Mouse (Mus musculus) intestine, embryonic 14.5 days (tissue): ENCODE measurements around the gene Selenoi. TPM values are rescaled to one million over a fixed set of nuclear protein-coding genes. Genes with fewer than 3 reads are reported as not detected.
A peak's percentile ranks its signal among the peaks of the same experiment; 100 is the strongest.

ENCODE experiments used
- ATAC-seq: fragments of 200-750 bp; cut with Nextera tagmentation; replicated peaks from 2 replicates; pipeline ENCODE4 v1.8.0; 2017; ENCODE audit warnings: low read depth, moderate number of reproducible peaks, moderate TSS enrichment, moderate library complexity; ENCODE audit not compliant: low FRiP score, low TSS enrichment
- DNase-seq: peaks from one replicate; pipeline ENCODE4 v3.0.0-alpha.2; 2018; ENCODE audit warnings: low spot score
- H3K27ac ChIP-seq: fragments of 300-500 bp; sonication (generic); 2 replicates; pipeline ENCODE4 v1.5.1; 2014; ENCODE audit warnings: low read depth, mild to moderate bottlenecking, control low read depth
- H3K27me3 ChIP-seq: fragments of 300-500 bp; sonication (generic); replicated peaks from 2 replicates; pipeline ENCODE4 v1.6.1; 2014; ENCODE audit warnings: low read length, control low read depth; ENCODE audit not compliant: control insufficient read depth, insufficient read depth
- H3K36me3 ChIP-seq: fragments of 300-500 bp; sonication (generic); 2 replicates; pipeline ENCODE4 v1.6.1; 2014; ENCODE audit warnings: low read length, control low read depth; ENCODE audit not compliant: control insufficient read depth, insufficient read depth
- H3K4me1 ChIP-seq: fragments of 300-500 bp; sonication (generic); replicated peaks from 2 replicates; pipeline ENCODE4 v1.6.1; 2014; ENCODE audit warnings: low read length, control low read depth, mixed read lengths; ENCODE audit not compliant: control insufficient read depth, insufficient read depth
- H3K4me2 ChIP-seq: fragments of 300-500 bp; sonication (generic); 2 replicates; pipeline ENCODE4 v1.6.1; 2014; ENCODE audit warnings: low read length
- H3K4me3 ChIP-seq: fragments of 300-500 bp; sonication (generic); 2 replicates; pipeline ENCODE4 v1.5.1; 2014; ENCODE audit warnings: low read depth, low read length, control low read depth, mixed read lengths
- H3K9ac ChIP-seq: fragments of 300-500 bp; sonication (generic); 2 replicates; pipeline ENCODE4 v1.6.1; 2014; ENCODE audit warnings: mild to moderate bottlenecking, low read length
- H3K9me3 ChIP-seq: fragments of 300-500 bp; sonication (generic); 2 replicates; pipeline ENCODE4 v1.6.1; 2016; ENCODE audit warnings: low read length, control low read depth; ENCODE audit not compliant: control insufficient read depth
- WGBS: fragments of 180-500 bp; shearing (Covaris S2); extraction: QIAGEN DNeasy Blood & Tissue Kit; methylation state at CpG from one replicate; pipeline ENCODE4 v1.1.7; 2014; 5-methylcytosine and 5-hydroxymethylcytosine counted together
- polyA plus RNA-seq: library from polyadenylated mRNA; unstranded; fragments of >200 nt; fragmentation: Nextera tagmentation; extraction: Ambion mirVana; gene quantifications from 2 replicates; pipeline ENCODE4 v1.2.1, GENCODE M21; 2014

Selenoi gene
- polyA plus RNA-seq, 1 experiment from 2014 or later = 35.0 TPM

GRCm38 (mm10) chr5:30222681-30223080, 9.7 kb upstream of the Selenoi start:
- Histone ChIP-seq H3K9me3 (no peaks in the 10 kb centered on the region), H3K9ac (no peak overlapping the region), H3K4me3 (no peak overlapping the region), H3K4me1 (no peaks in the 10 kb centered on the region), H3K36me3 (0 out of 2 replicates have a peak, but pooled peaks cover 4% of the 10 kb centered on the region), H3K4me2 (no peak overlapping the region), H3K27ac (no peak overlapping the region), H3K27me3 (no peaks in the 10 kb centered on the region)
- ATAC-seq = no peak
- DNase-seq = no peak
- 98% methylated on average over 8 of the region's 8 CpGs for WGBS

GRCm38 (mm10) chr5:30230901-30231300, 1.5 kb upstream of the Selenoi start:
- H3K9me3 ChIP-seq = peaks cover 10% of the 10 kb centered on the region
- H3K27ac ChIP-seq = no peak overlapping the region
- ATAC-seq (no peak), DNase-seq (no peak)
- H3K27me3 ChIP-seq = no peaks in the 10 kb centered on the region
- H3K9ac ChIP-seq = no peak overlapping the region
- no peak overlapping the region for H3K4me3 ChIP-seq
- no peaks in the 10 kb centered on the region for H3K36me3 ChIP-seq
- H3K4me1 ChIP-seq = peaks cover 23% of the 10 kb centered on the region
- no peak overlapping the region for H3K4me2 ChIP-seq
- 78% methylated on average over 4 of the region's 4 CpGs for WGBS

- H3K4me2 ChIP-seq = peak overlapping the region; percentile 86
- ATAC-seq (peak; percentile 55), DNase-seq (no peak)
- H3K9me3 ChIP-seq = peaks cover 10% of the 10 kb centered on the region
- peak overlapping the region; percentile 79 for H3K27ac ChIP-seq
- peak overlapping the region; percentile 81 for H3K4me3 ChIP-seq
- 34% methylated on average over 16 of the region's 16 CpGs for WGBS
- H3K9ac ChIP-seq = peak overlapping the region; percentile 59
- H3K4me1 ChIP-seq = peaks cover 23% of the 10 kb centered on the region
- H3K36me3 ChIP-seq = no peaks in the 10 kb centered on the region
- H3K27me3 ChIP-seq = no peaks in the 10 kb centered on the region
Measured at GRCm38 (mm10) chr5:30231891-30232270, 500 bp upstream of the Selenoi start.

- Histone ChIP-seq H3K9me3 (peaks cover 10% of the 10 kb centered on the region), H3K4me3 (peak overlapping the region; percentile 81), H3K27me3 (no peaks in the 10 kb centered on the region), H3K4me1 (peaks cover 23% of the 10 kb centered on the region), H3K27ac (peak overlapping the region; percentile 79), H3K36me3 (no peaks in the 10 kb centered on the region), H3K9ac (peak overlapping the region; percentile 76), H3K4me2 (peak overlapping the region; percentile 86)
- DNase-seq (no peak), ATAC-seq (no peak)
- under 1% methylated on average over 15 of the region's 15 CpGs for whole genome bisulfite sequencing
Measured at GRCm38 (mm10) chr5:30233042-30233441, 661 bp downstream of the Selenoi start.

GRCm38 (mm10) chr5:30233979-30234378, 1.6 kb downstream of the Selenoi start:
- Histone ChIP-seq H3K4me3 (peak overlapping the region; percentile 81), H3K4me1 (peaks cover 23% of the 10 kb centered on the region), H3K9me3 (peaks cover 10% of the 10 kb centered on the region), H3K27ac (no peak overlapping the region), H3K27me3 (no peaks in the 10 kb centered on the region), H3K9ac (peak overlapping the region; percentile 76; the same call in 1 of the 2 replicates), H3K4me2 (peak overlapping the region; percentile 86), H3K36me3 (no peaks in the 10 kb centered on the region)
- no peak for DNase-seq
- WGBS = 53% methylated on average over 8 of the region's 8 CpGs
- no peak for ATAC-seq

- 80% methylated on average over 2 of the region's 2 CpGs for WGBS
- Histone ChIP-seq H3K4me2 (no peak overlapping the region), H3K27ac (no peak overlapping the region), H3K9me3 (peaks cover 2% of the 10 kb centered on the region; the same call in 1 of the 2 replicates), H3K9ac (no peak overlapping the region), H3K4me3 (no peak overlapping the region), H3K4me1 (peaks cover 23% of the 10 kb centered on the region), H3K27me3 (no peaks in the 10 kb centered on the region), H3K36me3 (no peaks in the 10 kb centered on the region)
- ATAC-seq (no peak), DNase-seq (no peak)
Measured at GRCm38 (mm10) chr5:30235641-30236126, 3.3 kb downstream of the Selenoi start.

GRCm38 (mm10) chr5:30238533-30238932, 6.2 kb downstream of the Selenoi start:
- Histone ChIP-seq H3K27ac (no peak overlapping the region), H3K36me3 (no peaks in the 10 kb centered on the region), H3K9me3 (no peaks in the 10 kb centered on the region), H3K9ac (no peak overlapping the region), H3K4me2 (no peak overlapping the region), H3K27me3 (no peaks in the 10 kb centered on the region), H3K4me3 (no peak overlapping the region), H3K4me1 (peaks cover 16% of the 10 kb centered on the region)
- no peak for DNase-seq
- no peak for ATAC-seq
- 90% methylated on average over 5 of the region's 5 CpGs for WGBS

- peaks cover 14% of the 10 kb centered on the region for H3K4me1 ChIP-seq
- 78% methylated on average over 7 of the region's 7 CpGs for WGBS
- H3K4me3 ChIP-seq = no peak overlapping the region
- H3K36me3 ChIP-seq = no peaks in the 10 kb centered on the region
- no peak for ATAC-seq
- no peak overlapping the region for H3K4me2 ChIP-seq
- H3K27ac ChIP-seq = no peak overlapping the region
- H3K9ac ChIP-seq = no peak overlapping the region
- DNase-seq = no peak
- no peaks in the 10 kb centered on the region for H3K27me3 ChIP-seq
- H3K9me3 ChIP-seq = no peaks in the 10 kb centered on the region
Measured at GRCm38 (mm10) chr5:30240552-30240951, 8.2 kb downstream of the Selenoi start.

- 29% methylated on average over 1 of the region's 1 CpGs for WGBS
- no peaks in the 10 kb centered on the region for H3K9me3 ChIP-seq
- ATAC-seq (no peak), DNase-seq (no peak)
- H3K4me3 ChIP-seq = no peak overlapping the region
- no peak overlapping the region for H3K4me2 ChIP-seq
- no peaks in the 10 kb centered on the region for H3K27me3 ChIP-seq
- no peak overlapping the region for H3K27ac ChIP-seq
- peaks cover 14% of the 10 kb centered on the region for H3K4me1 ChIP-seq
- H3K9ac ChIP-seq = no peak overlapping the region
- no peaks in the 10 kb centered on the region for H3K36me3 ChIP-seq
Measured at GRCm38 (mm10) chr5:30242410-30242809, 10.0 kb downstream of the Selenoi start.
